Mouse (Mus musculus) gastrocnemius, adult 18-20 months (tissue): ENCODE measurements around the gene Gm5741. TPM values are rescaled to one million over a fixed set of nuclear protein-coding genes. Genes with fewer than 3 reads are reported as not detected.
"Not testable (repeated sequence)": the region's sequence is repeated elsewhere in the genome, so short reads cannot be mapped to it uniquely, and the experiment has no call there.

ENCODE experiments used
- DNase-seq: peaks from one replicate; pipeline ENCODE4 v3.0.0; 2021; ENCODE audit warnings: low spot score
- long read RNA-seq, 2 experiments: library from polyadenylated mRNA; stranded (forward); transcript quantifications; one replicate each; pipeline ENCODE4 v2.0.0; 2021
- total RNA-seq, 2 experiments: library from RNA; stranded (reverse); gene quantifications; 2 replicates each; pipeline ENCODE4 v1.2.3; 2021

The Gm5741 gene
- not detected for total RNA-seq
- long read RNA-seq, experiment 1: 0 reads
- long read RNA-seq, experiment 2: 0 reads

DNA sequence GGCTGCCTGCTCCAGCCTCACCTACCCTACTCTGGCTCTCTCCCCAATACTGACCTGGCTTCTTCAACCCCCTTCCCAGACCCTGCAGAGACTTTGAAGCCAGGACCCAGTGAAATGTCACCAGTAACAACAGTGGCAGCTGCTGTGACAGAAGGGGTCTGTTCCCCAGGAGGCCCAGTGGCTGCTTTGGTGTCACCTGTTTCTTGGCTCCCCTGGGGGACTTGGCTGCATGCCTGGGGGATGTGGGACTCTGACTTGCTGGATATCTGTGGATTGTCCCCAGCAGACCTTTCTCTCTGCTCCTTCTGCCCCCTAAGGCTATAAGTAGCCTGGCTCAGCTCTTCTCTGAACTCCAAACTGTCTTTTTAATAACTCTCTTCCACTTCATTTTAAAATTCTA, at the start of gene Gm5741:
Gene Gm5741, minus strand, starts transcription at position 1 of the 400 bp plus-strand sequence.
- no peak for DNase-seq

DNA sequence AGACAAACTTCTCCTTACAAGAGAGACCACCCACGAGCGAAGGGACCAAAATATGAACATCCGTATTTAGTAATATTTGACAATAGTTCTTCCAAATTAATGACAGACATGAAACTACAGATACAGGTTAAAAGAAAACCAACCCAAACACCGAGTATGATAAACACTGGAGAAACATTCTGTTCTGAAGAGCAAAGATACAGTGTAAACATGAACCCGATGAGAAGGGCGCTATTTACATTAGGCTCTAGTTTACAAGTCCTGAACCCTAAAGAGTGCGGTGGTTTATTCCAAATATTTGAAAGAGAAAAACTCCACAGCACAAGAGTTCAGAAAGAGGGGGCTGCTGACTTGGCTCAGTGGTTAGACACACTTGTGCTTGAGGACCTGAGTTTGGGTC, 49.2 kb upstream of the Gm5741 start:
- DNase-seq: no peak

DNA sequence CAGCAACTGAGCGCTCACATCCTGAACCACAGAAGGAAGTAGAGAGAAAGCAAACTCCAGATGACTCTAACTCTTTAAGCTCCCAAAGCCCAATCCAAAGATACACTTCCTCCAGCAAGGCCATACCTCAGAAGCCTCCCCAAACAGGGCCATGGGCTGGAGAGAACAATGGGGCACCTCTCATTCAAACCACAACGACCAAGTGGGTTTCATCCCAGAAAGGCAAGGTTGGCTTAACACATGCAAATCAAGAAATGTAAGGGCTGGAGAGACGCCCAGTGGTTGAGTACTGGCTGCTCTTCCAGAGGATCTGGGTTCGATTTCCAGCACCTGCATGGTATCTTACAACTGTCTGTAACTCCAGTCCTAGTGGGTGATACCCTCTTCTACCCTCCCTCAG, 47.7 kb upstream of the Gm5741 start:
- DNase-seq: no peak

DNA sequence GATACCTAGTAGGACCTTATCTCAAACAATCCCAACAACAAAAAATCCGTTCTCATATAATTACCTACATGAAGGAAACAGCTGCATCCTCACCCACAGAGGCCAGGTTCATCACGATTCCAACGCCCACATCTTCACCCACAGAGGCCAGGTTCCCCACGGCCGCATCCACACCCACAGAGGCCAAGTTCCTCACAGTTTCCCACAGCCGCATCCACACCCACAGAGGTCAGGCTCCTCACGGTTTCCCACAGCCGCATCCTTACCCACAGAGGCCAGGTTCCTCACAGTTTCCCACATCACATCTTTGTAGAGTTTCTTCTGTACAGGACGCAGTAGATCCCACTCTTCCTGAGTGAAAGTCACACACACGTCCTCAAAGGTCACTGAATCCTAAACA, 45.5 kb upstream of the Gm5741 start:
- DNase-seq: no peak

DNA sequence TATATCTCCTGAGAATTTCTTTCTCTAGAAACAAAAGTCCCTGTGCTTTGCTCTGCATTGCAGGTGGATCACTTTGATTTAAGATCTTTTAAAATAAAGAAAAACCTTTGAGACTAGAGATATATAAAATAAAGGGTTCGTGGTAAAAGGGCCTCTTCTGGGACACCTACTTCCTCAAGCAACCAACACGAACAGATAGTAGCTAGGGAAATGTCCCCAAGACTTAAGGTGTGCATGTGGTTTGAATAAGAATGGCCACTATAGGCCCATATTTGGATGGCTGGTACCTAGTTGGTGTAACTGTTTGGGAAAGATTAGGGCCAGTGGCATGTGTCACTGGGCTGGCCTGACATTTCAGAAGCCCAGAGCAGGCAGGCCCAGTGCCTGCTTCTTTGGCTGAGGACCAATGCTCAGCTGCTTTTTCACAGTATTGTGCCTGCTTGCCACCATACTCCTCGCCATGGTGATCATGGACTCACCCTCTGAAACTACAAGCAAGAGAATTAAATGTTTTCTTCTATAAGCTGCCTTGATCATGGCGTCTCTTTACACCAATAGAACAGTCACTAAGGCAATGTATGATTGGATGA, 32.4 kb upstream of the Gm5741 start:
- DNase-seq: no peak

DNA sequence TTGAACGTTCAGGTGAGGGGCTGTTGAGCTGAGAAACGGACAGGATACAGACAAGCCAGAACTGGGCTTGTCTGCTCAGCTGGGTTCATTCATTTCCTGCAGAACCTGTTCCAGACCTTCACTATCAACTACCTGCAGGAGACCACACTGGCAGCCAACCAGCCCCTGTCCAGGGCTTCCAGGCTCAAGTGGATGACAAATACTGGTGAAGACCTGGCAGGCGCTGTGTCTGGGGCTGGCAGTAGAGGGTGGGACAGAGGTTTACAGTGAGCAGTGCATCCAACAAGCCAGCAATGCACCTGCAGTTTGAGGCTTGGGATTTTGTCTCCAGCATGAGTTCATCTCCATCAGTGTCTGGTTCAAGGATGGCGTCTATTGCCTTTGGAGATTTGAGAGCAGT, 29.1 kb upstream of the Gm5741 start:
- no peak for DNase-seq

DNA sequence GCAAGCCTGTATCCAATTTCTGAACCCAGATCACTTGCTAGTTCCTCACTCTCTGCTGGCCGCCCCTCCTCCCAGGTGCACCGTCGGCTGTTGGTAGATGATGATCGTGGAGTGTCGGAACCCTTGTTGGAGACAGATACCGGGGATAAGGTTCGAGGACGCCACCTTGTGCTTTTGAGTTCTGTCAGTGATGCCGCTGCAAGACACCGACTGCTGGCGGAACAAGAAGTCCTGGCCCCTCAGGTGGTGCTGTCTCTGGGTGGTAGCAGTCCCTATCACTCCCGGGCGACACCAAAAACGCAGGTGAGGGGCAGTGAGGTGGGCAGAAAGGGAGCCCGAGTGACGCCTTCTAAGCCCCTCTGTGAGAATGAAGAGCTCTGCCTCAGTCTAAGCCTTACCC, 28.4 kb upstream of the Gm5741 start:
- no peak for DNase-seq

DNA sequence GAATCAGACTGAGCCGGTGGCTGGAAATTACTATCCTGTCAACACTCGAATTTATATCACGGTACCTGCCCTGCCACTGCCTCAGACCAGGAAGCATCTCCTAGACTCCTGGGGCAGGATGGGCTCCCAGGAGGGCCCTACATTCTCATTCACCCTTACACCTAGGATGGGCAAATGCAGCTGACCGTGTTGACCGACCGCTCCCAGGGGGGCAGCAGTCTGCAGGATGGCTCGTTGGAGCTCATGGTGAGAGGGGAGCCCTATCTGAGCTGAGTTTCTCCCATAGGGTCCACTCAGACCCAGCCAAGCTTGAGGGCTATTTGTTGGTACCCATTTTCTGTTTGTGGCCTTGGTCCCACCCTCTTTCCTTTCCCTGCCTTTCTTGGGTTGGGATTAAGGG, 27.8 kb upstream of the Gm5741 start:
- DNase-seq: no peak

DNA sequence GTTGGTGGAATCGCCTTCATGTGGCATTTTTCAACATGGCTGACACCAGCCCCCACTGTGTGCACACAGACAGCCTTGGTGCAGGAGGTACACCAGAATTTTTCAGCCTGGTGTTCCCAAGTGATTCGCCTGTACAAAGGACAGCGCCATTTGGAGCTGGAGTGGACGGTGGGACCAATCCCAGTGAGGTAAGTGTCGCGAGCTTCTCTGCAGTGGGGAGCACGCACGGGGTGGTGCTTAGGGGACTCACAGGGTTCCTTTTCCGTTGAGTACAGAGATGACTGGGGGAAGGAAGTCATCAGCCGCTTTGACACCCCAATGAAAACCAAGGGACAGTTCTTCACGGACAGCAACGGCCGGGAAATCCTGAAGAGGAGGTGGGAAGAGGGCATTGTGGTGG, 27.3 kb upstream of the Gm5741 start:
- DNase-seq: no peak

DNA sequence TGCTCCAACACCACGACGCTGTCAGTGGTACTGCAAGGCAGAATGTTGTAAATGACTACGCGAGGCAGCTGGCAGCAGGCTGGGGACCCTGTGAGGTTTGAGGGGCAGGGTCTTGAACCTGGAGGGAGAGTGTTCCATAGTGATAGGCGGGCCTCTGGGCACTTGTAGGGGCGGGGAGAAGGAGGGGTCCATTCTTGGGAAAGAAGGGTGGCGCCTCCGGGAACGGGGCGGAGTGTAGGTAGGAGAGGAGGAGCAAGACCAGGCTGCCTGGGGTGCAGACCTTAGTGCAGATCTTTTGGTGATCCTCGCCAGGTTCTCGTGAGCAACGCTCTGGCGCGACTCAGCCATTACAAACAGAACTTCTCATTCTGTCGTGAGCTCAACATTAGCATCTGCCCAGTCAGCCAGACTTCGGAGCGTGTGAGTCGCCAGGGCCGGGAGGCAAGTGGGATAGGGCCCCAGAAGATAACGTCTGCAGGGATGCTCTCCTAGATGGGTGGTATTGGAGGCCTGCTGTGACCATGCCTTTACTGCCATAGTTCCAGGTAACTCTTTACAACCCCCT, 23.8 kb upstream of the Gm5741 start:
- DNase-seq: no peak

DNA sequence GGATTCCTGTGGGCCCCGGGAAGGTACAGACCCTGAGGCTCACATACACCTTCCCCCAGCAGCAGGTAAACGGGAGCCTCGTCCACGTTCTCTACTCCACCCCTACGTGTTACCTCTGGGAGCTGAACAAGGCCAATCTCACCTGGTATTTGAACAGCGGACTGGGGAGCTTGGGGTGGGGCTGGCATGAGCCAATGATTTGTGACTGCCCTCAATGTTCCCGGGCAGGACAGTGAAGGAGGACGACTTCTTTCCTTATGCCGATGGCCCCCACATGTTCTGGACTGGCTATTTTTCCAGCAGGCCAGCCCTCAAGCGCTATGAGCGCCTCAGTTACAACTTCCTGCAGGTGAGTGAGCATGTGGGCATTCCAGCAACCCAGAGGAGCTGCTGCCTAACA, 23.1 kb upstream of the Gm5741 start:
- no peak for DNase-seq

DNA sequence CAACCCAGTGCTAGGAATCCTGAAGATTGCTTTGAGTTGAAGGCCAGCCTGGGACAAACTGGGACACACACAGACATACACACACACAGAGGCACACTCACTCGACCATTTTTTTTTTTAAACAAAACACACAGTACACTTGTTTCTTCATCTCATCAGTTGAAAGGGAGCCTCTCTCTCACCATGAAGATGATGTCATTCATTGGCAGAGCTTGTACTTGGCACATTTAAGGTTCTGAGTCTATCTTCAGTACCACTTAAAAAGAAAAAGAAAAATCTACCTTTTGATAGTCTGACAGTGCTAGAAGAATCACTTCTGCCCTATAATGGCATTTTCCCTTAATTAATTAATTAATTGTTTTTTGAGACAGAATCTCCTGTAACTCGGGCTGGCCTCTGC, 21.0 kb upstream of the Gm5741 start:
- no peak for DNase-seq

DNA sequence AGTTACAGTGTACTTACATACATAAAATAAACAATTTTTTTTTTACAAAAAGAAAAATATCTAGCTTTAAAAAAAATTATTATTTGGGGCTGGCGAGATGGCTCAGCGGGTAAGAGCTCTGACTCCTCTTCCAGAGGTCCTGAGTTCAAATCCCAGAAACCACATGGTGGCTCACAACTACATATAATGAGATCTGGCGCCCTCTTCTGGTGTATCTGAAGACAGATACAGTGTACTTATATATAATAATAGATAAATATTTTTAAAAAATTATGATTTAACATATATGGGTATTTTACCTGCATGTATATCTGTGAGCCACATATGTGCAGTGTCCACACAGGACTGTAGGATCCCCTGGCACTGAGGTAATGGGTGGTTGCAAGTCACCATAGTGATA, 18.5 kb upstream of the Gm5741 start:
- DNase-seq: no peak

DNA sequence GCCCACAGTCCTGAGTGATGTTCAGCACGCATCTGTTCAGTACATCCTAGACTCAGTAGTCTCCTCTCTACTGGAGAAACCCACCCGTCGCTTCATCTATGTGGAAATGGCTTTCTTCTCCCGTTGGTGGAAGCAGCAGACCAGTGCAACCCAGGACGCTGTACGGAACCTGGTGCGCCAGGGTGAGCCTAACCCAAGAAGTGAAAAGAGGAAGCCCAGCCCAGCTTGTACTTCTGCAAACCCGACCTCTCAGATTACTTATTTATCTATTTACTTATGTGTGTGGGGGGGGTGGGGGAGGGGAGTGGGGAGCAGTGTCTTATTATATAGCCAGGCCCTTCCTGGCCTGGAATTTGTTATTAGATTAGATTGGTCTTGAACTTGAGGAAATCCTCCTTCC, 16.9 kb upstream of the Gm5741 start:
- no peak for DNase-seq

DNA sequence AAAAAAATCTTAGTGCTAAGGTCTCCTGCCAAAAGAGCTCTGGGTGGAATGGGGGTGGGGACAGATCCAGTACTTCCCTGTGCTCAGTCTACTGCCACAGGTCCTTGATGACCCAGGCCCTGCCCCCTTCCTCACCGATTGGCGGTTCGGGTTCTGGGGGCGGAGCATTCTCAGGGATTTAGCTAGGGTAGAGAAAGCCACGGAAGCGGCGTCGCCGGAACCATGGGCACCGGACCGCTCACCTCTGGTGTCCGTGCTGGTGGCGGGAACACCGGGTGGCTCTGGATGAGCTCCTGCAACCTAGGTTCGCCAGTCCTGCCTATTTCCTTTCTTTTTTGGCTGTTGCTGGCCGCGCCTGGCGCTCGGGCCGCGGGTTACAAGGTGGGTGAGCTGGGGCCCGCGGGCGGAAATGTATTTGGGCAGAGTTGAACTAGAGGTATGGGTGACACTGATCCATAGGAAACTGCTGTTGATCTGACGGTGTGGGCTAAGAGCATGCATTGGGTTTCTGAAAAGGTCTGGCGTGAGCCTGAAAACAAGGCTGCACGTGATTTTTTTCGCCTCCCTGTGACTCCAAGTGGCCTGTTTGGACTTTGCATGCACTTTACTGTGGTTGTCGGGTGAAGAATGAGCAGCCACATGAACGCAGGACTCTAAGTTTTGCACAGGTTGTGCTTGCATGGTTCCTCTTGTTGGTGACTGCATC, 15.5 kb upstream of the Gm5741 start, which contains the start of gene Man2b1:
Gene Man2b1, plus strand, starts transcription at position 163 of the 706 bp plus-strand sequence.
- DNase-seq: peak; percentile 91

DNA sequence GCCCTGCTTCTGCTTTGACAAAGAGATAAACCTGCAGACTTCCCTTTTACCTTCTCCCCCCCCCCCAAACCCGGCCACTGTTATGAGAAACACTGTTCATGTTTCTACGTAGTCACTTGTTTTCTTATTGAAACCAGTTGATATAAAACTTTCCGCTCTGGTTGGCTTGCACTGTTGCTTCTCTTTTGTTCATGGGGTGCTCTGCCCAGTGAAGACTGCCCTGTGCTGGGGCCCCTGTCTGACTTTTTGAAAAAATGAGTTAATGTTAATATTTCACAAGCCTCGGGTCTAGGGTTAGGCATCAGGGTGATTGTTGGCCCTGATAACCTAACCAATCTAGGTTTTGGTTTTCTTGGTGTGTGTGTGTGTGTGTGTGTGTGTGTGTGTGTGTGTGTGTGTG, 14.4 kb upstream of the Gm5741 start:
- DNase-seq: not testable (repeated sequence)

DNA sequence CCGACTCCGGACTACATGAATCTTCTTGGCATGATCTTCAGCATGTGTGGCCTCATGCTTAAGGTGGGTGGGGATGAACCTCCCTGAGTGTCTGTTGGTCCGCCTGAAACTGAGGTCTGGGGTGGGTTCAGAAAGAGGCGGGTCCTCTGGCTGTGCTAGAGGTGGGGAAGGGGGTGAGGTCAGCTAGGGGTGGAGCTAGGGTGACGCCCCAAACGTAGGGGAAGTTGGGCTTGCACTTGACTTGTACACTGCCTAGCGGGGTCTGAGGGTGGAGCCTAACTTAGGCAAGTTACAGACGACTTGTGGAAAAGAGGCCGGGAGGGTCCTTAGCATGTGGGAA, 13.4 kb upstream of the Gm5741 start, which contains the start of gene Wdr83:
Gene Wdr83, minus strand, starts transcription at position 91 of the 340 bp plus-strand sequence.
- DNase-seq: no peak

DNA sequence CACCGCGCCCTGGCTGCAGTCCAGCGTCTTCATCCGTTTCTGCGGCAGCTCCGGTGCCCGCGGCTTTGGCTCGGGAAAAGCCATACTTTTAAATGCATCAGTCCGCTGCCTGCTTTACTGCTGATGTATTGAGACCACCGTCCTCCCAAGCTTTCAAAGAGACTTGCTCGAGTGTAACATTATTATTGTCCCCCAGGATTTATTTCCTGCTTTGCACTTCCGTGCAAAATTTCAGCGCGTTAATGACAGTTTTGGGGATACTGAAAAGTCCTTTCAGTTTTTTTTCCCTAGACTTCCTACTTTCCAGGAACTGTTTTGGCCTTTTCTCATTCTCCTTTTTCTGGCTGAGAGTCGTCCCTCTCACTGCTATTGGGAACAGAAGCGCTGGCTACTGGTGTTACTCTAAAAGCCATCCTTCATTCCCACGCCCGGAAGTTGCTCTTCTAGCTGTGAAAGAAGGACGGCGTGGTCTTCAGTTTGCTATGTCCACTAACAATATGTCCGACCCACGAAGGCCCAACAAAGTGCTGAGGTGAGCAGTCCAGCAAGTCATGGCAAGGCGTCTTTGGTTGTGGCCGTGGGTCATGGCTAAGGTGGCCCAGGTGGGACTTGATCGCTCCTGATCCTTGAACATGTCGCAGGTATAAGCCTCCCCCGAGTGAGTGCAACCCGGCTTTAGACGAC, 12.9 kb upstream of the Gm5741 start, which contains the start of gene Wdr83os:
Gene Wdr83os, plus strand, starts transcription at position 209 of the 684 bp plus-strand sequence.
- DNase-seq: peak; percentile 52

DNA sequence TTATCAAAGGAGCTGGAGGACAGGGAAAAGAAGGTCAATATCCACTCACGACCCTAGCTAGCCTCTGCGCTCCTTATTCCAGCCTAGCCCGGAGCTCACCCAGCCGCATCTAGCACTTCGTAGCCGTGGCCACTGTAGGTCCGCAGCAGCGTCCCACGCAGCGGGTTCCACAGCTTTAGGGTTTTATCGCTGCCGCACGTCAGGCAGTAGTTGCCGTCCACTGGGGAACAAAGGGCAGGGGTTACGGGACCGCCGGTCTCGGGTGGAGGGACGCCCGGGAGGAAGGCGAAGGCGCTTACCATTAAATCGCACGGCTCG, 12.4 kb upstream of the Gm5741 start:
- no peak for DNase-seq

DNA sequence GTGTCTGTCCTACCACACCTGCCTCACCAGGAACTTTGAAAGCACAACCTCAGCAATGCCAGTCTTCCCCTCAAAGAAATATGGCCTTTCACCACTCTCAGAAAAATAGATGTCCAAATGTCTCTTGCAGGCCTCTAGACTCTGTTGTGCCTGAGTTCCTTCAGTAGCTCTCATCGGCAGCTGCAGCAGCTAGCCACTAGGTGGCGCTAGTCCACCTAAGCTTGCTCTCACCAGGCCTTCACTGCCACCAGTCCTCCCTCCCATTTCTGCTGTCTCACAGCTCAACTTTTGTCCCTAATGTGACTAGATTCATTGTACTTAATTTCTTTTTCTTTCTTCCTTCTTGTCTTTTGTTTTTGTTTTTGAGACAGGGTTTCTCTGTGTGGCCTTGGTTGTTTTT, 9.2 kb upstream of the Gm5741 start:
- peak; percentile 84 for DNase-seq

DNA sequence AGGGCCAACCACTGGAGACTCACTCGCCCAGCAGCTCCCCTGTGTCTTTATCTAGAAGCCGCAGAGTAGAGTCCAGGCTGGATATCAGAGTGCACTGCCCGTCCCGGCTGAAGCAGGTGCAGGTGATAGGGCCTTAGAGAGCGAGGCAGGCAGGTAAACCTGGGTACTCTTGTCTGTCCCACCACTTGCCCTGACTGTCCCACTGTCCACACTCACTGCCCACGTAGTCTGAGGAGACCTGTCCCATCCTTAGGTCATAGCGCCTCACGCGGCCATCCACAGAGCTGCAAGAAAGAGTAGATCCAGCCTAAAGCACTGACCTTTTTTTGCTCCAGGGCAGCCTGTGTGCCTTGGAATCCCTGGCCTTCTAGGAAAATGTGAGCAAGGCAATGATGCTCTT, 8.2 kb upstream of the Gm5741 start:
- DNase-seq: no peak

DNA sequence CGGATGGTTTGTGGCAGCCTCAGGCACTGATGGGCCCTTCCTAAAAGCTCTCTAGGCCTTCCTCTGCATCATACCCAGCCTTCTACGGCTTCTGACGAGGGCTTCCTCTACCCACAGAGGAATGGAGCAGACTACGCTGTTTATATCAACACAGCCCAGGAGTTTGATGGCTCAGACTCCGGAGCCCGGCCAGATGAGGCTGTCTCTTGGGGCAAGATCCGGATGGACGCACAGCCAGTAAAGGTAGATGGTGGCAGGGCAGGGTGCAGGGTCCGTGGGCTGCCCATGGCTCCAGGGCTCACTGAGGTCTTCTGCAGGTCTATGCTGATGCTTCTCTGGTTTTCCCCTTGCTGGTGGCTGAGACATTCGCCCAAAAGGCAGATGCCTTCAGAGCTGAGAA, 6.8 kb upstream of the Gm5741 start:
- DNase-seq: no peak

DNA sequence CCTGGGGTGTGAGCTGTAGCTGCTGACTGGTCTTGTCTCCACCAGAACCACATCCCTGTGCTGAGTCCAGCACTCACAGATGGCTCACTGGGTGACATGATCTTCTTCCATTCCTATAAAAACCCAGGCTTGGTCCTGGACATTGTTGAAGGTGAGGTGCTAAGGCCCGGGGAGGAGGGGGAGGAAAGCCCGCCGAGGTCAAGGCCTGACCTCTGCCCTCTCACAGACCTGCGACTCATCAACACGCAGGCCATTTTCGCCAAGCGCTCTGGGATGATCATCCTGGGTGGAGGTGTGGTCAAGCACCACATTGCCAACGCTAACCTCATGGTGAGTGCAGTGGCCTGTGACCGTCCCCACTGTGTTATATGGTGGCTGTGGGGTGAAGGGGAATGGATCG, 6.4 kb upstream of the Gm5741 start:
- DNase-seq: no peak
